Mouse (Mus musculus) erythroblast, embryonic 14.5 days (primary cell): ENCODE data around the gene Mthfd1l. TPM values are rescaled to one million over a fixed set of nuclear protein-coding genes. Genes with fewer than 3 reads are reported as not detected.

Experiments
- H3K27me3 ChIP-seq: 2 replicates; pipeline ENCODE4 v1.6.1; 2012; ENCODE audit warnings: inconsistent platforms; ENCODE audit not compliant: control insufficient read depth
- H3K36me3 ChIP-seq: 2 replicates; pipeline ENCODE4 v1.6.1; 2012; ENCODE audit warnings: mild to moderate bottlenecking, inconsistent platforms; ENCODE audit not compliant: control insufficient read depth
- H3K4me1 ChIP-seq: 2 replicates; pipeline ENCODE4 v1.6.1; 2012; ENCODE audit warnings: inconsistent platforms; ENCODE audit not compliant: control insufficient read depth
- H3K4me3 ChIP-seq: replicated peaks from 2 replicates; pipeline ENCODE3; 2012; ENCODE audit warnings: moderate library complexity, mild to moderate bottlenecking, inconsistent platforms
- H3K9me3 ChIP-seq: 2 replicates; pipeline ENCODE4 v1.6.1; 2012; ENCODE audit warnings: low read length, inconsistent platforms, mixed read lengths; ENCODE audit not compliant: control insufficient read depth
- GATA1 ChIP-seq: IDR thresholded peaks from 2 replicates; pipeline ENCODE4 v1.6.1; 2012; ENCODE audit warnings: low read length, inconsistent platforms, mixed read lengths
- TAL1 ChIP-seq: IDR thresholded peaks from 3 replicates; pipeline ENCODE4 v1.6.1; 2012; ENCODE audit warnings: low read length, inconsistent platforms, mixed read lengths
- polyA plus RNA-seq: library from polyadenylated mRNA; stranded (reverse); fragments of >175 nt; gene quantifications from 2 replicates; pipeline ENCODE4 v1.2.3, GENCODE M21; 2012

Mthfd1l gene
- polyA plus RNA-seq, 1 experiment, result 1.2 TPM

GRCm38 (mm10) chr10:3975898-3976622 is 3.1 kb downstream of the Mthfd1l start:
- H3K9me3 ChIP-seq, result peaks cover 3% of the 10 kb centered on the region; the same call in 1 of the 2 replicates
- no peaks in the 10 kb centered on the region for H3K27me3 ChIP-seq
- H3K4me3 ChIP-seq, result peak overlapping the region; percentile 92
- H3K4me1 ChIP-seq, result peaks cover 56% of the 10 kb centered on the region
- peaks cover 49% of the 10 kb centered on the region for H3K36me3 ChIP-seq
- no peak for TF ChIP-seq TAL1

- no peaks in the 10 kb centered on the region for H3K27me3 ChIP-seq
- peaks cover 55% of the 10 kb centered on the region for H3K36me3 ChIP-seq
- H3K4me1 ChIP-seq, result peaks cover 54% of the 10 kb centered on the region
- peaks cover 3% of the 10 kb centered on the region; the same call in 1 of the 2 replicates for H3K9me3 ChIP-seq
- TF ChIP-seq TAL1 (no peak), GATA1 (no peak)
- no peak overlapping the region for H3K4me3 ChIP-seq
Observed at GRCm38 (mm10) chr10:3976623-3977010, 3.7 kb downstream of the Mthfd1l start.

- H3K9me3 ChIP-seq, result peaks cover 3% of the 10 kb centered on the region; the same call in 1 of the 2 replicates
- no peak overlapping the region for H3K4me3 ChIP-seq
- H3K27me3 ChIP-seq, result no peaks in the 10 kb centered on the region
- TF ChIP-seq GATA1 (no peak), TAL1 (no peak)
- H3K4me1 ChIP-seq, result peaks cover 39% of the 10 kb centered on the region
- peaks cover 71% of the 10 kb centered on the region for H3K36me3 ChIP-seq
Observed at GRCm38 (mm10) chr10:3978326-3978725, 5.4 kb downstream of the Mthfd1l start.

- no peaks in the 10 kb centered on the region for H3K27me3 ChIP-seq
- peaks cover 33% of the 10 kb centered on the region for H3K4me1 ChIP-seq
- TF ChIP-seq GATA1, result no peak
- no peak for TF ChIP-seq TAL1
- no peak overlapping the region for H3K4me3 ChIP-seq
- H3K9me3 ChIP-seq, result peaks cover 3% of the 10 kb centered on the region; the same call in 1 of the 2 replicates
- peaks cover 77% of the 10 kb centered on the region for H3K36me3 ChIP-seq
Observed at GRCm38 (mm10) chr10:3978792-3979488, 6.0 kb downstream of the Mthfd1l start.

GRCm38 (mm10) chr10:3980231-3980630 is 7.3 kb downstream of the Mthfd1l start:
- H3K9me3 ChIP-seq, result peaks cover 3% of the 10 kb centered on the region; the same call in 1 of the 2 replicates
- no peak overlapping the region for H3K4me3 ChIP-seq
- peaks cover 85% of the 10 kb centered on the region for H3K36me3 ChIP-seq
- H3K27me3 ChIP-seq, result no peaks in the 10 kb centered on the region
- TF ChIP-seq TAL1, result no peak
- no peak for TF ChIP-seq GATA1
- peaks cover 20% of the 10 kb centered on the region for H3K4me1 ChIP-seq

- TF ChIP-seq TAL1 (no peak), GATA1 (no peak)
- no peaks in the 10 kb centered on the region for H3K27me3 ChIP-seq
- peaks cover 43% of the 10 kb centered on the region for H3K4me1 ChIP-seq
- H3K36me3 ChIP-seq, result peaks cover 74% of the 10 kb centered on the region
- no peaks in the 10 kb centered on the region for H3K9me3 ChIP-seq
- no peak overlapping the region for H3K4me3 ChIP-seq
Observed at GRCm38 (mm10) chr10:3990295-3990883, 17.5 kb downstream of the Mthfd1l start.

- H3K36me3 ChIP-seq, result peaks cover 94% of the 10 kb centered on the region
- H3K27me3 ChIP-seq, result no peaks in the 10 kb centered on the region
- no peaks in the 10 kb centered on the region for H3K9me3 ChIP-seq
- peaks cover 56% of the 10 kb centered on the region for H3K4me1 ChIP-seq
- TF ChIP-seq TAL1 (peak; percentile 83), GATA1 (peak; percentile 92)
- peak overlapping the region; percentile 45 for H3K4me3 ChIP-seq
Observed at GRCm38 (mm10) chr10:3993365-3994102, 20.6 kb downstream of the Mthfd1l start.

GRCm38 (mm10) chr10:3995277-3995676 is 22.4 kb downstream of the Mthfd1l start:
- Histone ChIP-seq H3K4me1 (peaks cover 56% of the 10 kb centered on the region), H3K36me3 (peaks cover 94% of the 10 kb centered on the region), H3K9me3 (no peaks in the 10 kb centered on the region), H3K27me3 (no peaks in the 10 kb centered on the region), H3K4me3 (no peak overlapping the region)
- no peak for TF ChIP-seq TAL1
